Mouse (Mus musculus): ENCODE measurements around the gene Pnpla8.

DNA sequence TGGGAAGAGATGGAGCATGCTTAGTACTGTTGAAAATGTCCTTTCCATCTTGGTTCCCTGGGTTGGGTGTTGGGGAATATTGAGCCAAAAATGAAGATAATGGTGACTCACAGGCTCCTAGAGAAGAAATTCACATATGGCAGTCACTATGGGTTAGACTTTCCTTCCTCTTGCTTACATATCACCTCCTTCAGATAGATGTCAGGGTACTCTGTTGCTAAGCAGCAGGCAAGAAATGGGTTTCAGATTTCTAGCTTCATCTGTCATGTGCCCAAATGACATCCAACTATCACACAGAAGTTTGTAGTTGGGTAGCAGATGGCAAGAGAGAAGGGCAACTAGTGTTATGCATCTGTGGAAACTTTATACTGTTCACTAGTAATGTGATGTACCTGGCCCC is 103.9 kb downstream of the Pnpla8 start:
- TF ChIP-seq POLR2AphosphoS2 (IDR thresholded peaks at IDR 0.05; ENCODE audit: low read length) (no peak), TCF12 (IDR thresholded peaks at IDR 0.05; ENCODE audit: low read depth, low read length) (no peak), CTCF (IDR thresholded peaks at IDR 0.05 in 2 of 3, conservative IDR thresholded peaks at IDR 0.05 in 1 of 3; ENCODE audit: control insufficient read depth in 1 of 3, insufficient read depth in 1 of 3, low read depth in 2 of 3, low read length in 3 of 3, poor library complexity in 1 of 3, severe bottlenecking in 1 of 3) (no peak), GATA1 (IDR thresholded peaks at IDR 0.05; ENCODE audit: low read depth, low read length) (no peak), USF1 (IDR thresholded peaks at IDR 0.05; ENCODE audit: low read depth, low read length) (no peak), NELFE (IDR thresholded peaks at IDR 0.05; ENCODE audit: low read depth, low read length) (no peak), MAX (IDR thresholded peaks at IDR 0.05; ENCODE audit: low read length) (no peak)
